Mouse (Mus musculus) cerebellum, adult 18-20 months (tissue): ENCODE data around the gene Baiap3.
"Not testable (repeated sequence)": the region's sequence is repeated elsewhere in the genome, so short reads cannot be mapped to it uniquely, and the experiment has no call there.

Experiments
- DNase-seq, 2 experiments: peaks; one replicate each; pipeline ENCODE4 v3.0.0; 2021

Gene Baiap3

DNA sequence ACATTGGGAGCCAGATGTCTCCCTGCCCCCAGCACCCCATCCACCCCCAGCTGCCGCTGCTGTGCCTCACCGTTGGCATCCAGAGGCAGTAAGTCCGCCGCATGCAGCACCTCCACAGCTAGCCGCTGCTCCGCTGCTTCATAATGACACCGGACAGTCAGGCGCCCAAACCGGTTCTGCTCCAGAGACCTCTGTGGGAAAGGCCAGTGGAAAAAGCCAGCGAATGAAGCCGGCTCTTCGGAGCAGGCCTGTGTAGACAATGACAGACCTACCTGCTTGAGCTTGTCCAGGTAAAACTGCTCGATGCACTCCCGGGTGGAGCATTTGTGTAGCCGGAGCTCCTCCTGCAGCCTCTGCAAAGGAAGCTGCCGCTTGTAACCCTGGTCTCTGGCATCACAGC, 11.9 kb downstream of the Baiap3 start:
- DNase-seq: no peak

- no peak for DNase-seq
These were observed 12.9 kb downstream of the Baiap3 start for GRCm38 (mm10) chr17:25243131-25243780.

DNA sequence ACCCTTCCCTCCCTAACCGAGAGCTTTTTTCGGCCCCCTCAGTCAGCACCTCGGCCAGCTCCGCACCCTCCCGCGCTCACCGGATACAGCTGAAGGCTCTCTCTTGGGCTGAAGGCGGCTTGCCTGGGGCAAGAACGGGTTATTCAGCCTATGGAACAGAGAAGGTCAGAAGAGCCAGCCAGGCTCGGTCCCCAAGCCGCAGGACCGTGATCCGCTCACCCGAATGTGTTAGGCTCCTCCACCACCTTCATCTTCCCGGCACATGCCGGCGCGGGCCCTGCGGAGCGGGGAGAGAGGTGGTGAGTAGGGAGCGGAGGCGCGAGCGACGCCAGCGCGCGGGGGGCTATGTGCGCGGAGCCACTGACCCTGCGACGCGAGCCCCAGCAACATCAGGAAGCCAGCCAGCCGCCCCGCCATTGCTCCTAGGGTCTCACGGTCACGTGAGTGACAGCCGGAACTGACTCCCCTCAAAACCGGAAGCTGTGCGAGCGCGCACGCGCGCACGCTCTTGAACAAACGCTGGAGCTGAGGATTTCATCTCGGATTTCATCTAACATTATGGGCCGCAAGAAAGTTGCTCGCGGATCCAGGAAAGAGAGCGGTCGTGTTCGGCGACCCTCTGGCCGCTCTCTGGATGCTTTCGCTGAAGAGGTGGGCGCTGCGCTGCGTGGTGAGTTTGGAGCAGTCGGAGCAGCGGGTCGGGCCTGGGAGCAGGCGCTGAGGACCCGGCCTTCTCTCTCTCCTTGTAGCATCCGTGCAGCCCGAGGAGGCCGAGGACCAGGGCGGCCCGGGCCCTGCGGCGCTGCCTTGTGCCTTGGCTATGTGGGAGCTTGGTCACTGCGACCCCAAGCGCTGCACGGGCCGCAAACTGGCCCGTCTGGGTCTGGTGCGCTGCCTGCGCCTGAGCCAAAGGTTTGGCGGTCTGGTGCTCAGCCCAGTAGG, 16.2 kb downstream of the Baiap3 start, which contains the start of the genes Gnptg and Tsr3:
Gnptg (minus strand) TSS at position 430 of the 942 bp plus-strand sequence.
Tsr3 (plus strand) TSS at position 476 of the 942 bp plus-strand sequence.
- DNase-seq: peak; percentile 83 to 85

- DNase-seq: no peak
These were observed 20.5 kb downstream of the Baiap3 start for GRCm38 (mm10) chr17:25235635-25236034.

GRCm38 (mm10) chr17:25231621-25232020, 24.5 kb downstream of the Baiap3 start:
- not testable (repeated sequence) for DNase-seq

DNA sequence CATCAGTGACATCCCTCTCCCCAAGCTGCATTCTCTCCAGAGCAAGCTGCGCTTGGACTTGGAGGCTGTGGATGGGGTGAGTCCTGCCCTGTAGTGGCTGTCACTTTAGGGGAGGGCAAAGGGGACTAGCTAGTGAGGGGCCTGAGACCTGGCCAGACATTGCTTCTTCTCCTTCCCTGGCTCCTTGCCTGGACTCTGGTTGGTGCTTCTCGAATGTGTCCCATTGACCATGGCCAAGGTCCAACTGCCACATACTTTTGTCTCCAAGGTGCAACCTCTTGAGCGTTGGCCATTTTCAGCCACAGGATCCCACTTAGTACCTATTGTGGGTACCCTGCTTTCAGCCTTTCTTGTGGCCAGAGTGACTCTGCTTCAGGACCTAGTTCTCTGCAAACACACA, 25.5 kb downstream of the Baiap3 start:
- no peak for DNase-seq

- DNase-seq: not testable (repeated sequence)
These were observed 26.0 kb downstream of the Baiap3 start for GRCm38 (mm10) chr17:25230014-25230655.

DNA sequence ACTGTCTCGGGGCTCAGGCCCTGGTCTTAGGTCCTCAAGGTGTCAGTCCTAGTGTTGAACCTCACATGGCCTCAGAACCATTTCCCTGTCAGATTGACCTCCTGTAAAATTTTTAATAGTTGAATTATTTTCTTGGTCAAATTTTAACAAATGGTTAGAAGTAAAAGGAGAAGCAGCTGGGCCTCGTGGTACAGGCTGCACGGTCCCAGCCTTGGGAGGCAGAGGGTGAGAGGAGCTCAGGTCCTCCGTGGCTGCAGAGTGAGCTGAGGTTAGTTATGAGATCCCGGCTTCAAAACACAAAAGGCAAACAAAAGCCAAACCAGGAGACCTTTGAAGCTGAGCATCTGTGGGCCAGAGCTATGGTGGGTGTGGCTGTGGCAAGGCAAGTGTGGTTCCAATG, 28.2 kb downstream of the Baiap3 start:
- no peak for DNase-seq

GRCm38 (mm10) chr17:25225659-25226058, 30.5 kb downstream of the Baiap3 start:
- no peak for DNase-seq

- no peak for DNase-seq
These were observed 31.5 kb downstream of the Baiap3 start for GRCm38 (mm10) chr17:25224586-25225222.

DNA sequence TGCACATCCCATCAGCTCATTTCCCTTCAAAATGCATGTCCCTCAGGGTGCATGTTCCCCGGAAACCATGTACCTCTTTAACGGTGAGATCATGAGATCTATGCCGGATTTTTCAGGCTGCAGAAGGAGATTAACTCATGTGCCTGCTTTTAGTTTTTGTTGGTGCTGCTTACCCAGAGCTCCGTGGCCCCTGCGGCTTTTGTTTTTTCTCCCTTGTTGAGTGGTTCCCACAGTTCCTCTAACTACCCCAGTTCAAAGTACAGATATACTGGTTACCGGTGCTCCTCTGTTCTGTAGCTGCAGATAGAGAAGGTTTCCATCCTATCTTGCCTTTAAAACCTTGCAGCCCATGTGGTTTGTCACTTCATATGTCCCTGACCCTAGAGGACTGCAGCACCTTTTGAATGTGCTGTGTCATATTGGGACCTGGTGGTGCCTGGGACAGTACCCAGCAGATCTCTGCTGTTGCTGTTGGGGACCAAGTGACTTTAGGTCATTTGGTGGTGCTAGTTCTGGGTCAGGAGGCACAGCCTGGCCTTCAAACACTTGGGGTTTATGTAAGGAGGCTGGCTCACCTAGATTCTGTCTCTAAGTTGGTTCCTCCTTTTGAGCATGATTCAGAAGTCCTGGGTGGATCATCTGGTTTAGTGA, 33.1 kb downstream of the Baiap3 start:
- peak; percentile 34 to 47 for DNase-seq

DNA sequence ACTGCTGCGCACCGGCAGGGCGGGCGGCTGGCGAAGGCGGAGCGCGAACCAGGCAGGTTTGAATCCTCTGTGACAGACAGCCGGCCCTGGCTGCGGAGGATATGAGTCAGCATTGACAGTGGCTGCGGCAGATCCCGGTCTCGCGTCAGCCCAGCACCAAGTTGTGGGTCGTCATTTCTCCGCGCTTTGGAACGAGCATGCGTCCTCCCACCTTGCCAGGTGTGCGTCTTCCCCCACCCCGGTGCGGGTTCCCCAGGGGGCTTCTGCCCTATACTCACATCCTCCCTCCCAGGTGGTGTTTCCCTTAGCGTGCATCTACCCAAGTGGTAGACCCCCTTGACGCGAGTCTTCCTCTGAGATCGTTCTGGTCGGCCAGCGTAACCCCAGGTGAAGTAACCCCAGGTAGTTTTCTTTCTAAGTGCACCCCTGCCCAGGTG, 33.6 kb downstream of the Baiap3 start:
- DNase-seq: peak; percentile 42 to 65

DNA sequence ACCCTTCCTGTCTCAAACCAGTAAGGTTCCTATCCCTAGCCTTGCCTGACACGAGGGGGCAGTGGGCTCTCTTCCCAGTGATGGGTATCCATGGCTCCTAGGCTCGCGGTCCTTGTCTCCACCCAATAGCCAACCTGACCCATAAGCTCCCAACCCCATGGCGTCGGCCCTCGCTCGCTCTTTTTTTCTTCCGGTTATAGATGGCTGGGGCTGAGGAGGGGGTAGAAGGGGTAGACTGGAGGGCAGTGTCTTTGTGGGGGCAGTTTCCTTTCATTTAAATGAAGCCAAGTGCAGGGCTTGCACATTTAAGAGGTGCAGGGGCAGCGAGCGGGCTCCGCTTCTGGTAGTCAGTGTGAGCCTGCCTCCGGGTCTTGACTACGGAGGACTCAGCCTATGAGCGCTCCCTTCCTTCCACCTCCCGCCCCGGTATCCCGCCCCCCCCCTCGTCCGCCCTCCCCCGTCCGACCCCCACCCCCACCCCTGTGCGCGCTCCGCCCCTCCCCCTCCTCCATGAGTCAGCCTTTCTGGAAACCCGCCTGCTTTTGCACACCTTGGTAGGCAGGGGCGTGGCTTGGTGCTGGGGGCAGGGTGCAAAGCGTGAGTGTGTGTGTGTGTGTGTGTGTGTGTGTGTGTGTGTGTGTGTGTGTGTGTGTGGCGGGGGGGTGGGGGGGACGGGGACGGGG, 34.2 kb downstream of the Baiap3 start:
- peak; percentile 79 to 84 for DNase-seq

- no peak for DNase-seq
These were observed 35.4 kb downstream of the Baiap3 start for GRCm38 (mm10) chr17:25220746-25221145.

DNA sequence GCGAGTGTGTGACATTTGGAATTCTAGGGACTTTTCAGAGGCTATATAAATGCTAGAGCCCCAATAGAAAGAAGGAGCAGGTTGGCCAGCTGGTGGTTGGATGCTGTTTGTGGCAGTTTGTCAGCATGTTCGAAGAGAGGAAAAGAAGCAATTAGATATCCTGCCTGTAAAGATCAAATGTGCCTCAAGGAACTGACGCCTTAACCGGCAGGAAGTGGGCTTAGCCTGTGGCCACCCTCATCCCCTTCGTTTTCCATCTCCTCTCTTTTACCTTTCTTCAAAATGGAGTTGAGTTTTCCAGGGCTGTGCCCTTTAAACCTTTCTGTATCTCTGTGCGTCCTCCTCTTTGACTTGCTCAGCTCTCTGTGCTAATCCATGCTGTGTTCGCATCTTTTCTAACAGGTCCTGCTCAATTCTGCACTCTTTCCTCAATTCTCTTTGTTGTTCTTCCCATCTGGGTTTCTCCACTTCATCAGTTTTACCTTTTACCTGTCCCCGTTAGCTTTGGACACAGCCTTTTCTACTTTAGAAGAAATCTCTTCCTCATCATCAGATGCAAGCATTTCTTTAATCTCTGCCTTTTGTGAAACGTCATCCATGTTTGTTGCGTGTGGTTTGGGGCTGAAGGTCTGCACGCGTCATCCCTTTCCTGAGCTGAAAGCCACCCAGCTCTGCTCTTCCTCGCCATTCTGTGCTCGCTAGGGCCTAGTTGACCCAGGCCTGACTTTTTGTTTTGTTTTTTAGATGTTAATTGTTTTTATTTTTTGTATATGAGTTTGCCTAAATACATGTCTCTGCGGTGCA, 36.5 kb downstream of the Baiap3 start:
- no peak for DNase-seq

DNA sequence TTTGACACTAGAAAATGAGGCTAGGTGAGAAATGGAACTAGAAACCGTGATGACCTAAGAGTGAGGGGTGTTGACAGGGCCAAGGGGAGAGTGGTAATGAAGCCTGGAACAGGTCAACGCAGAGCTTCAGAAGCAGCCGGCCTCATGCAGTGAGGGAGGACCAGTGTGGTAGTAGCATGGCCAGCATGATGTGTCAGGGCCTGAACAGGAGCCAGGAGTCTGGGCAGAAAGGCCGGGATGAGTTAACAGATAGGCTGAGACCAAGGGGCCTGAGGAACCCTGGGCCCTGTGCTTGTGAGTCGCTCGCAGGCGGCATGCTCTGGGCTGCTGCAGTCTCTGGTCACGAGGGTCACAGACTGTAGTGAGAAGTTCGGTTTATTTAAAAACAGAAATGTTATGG, 37.2 kb downstream of the Baiap3 start:
- peak; percentile 45 to 51 for DNase-seq

- no peak for DNase-seq
These were observed 40.7 kb downstream of the Baiap3 start for GRCm38 (mm10) chr17:25215431-25215830.

DNA sequence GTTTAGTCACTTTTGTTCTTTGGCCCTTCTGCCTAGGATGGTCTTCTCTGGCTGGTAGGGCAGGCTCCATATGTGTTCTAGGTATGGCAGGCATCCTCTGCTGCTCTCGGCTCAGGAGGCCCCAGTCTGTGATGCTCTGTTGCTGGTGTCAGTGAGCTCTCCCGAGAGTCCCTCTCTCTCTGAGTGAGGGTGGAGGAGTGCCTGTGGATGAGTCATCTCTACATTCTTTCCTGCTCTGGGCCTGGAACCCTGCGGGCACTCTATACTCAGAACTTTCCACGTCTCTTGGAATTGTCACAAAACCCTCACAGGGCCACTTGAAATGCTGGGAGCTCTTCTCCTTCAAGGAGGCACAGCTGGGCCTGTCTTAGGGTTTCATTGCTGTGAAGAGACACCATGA, 44.5 kb downstream of the Baiap3 start:
- peak; percentile 22 to 26 for DNase-seq

- DNase-seq: peak; percentile 78 to 80
These were observed 45.3 kb downstream of the Baiap3 start for GRCm38 (mm10) chr17:25210680-25211466.

GRCm38 (mm10) chr17:25210006-25210405, 46.2 kb downstream of the Baiap3 start:
- no peak for DNase-seq
